Mouse (Mus musculus) MEL (cell line): ENCODE data around the gene Gapdh. TPM values are rescaled to one million over a fixed set of nuclear protein-coding genes. Genes with fewer than 3 reads are reported as not detected.

ENCODE experiments used
- DNase-seq: peaks from one replicate; pipeline ENCODE4 v3.0.0; 2011; ENCODE audit warnings: low read depth, low spot score
- H3K27ac ChIP-seq: 2 replicates; pipeline ENCODE4 v1.5.1; 2012; ENCODE audit warnings: low read depth, mild to moderate bottlenecking, control low read depth, low read length, moderate library complexity; ENCODE audit not compliant: control insufficient read depth
- H3K27me3 ChIP-seq, 2 experiments: fragments of 150-350 bp in 1 of 2; sonication (generic) in 1 of 2; 2 replicates each; pipeline ENCODE4 v1.6.1; 2012; ENCODE audit warnings: low read length in 2 of 2, mild to moderate bottlenecking in 2 of 2, improper control_type of control experiment in 1 of 2, moderate library complexity in 1 of 2; ENCODE audit not compliant: insufficient read depth in 2 of 2, control insufficient read depth in 1 of 2
- H3K36me3 ChIP-seq, 2 experiments: 2 replicates each; pipeline ENCODE4 v1.6.1; 2012 to 2014; ENCODE audit warnings: low read length in 2 of 2, improper control_type of control experiment in 1 of 2, inconsistent platforms in 1 of 2, mild to moderate bottlenecking in 1 of 2; ENCODE audit not compliant: insufficient read depth in 2 of 2, control insufficient read depth in 1 of 2
- H3K4me1 ChIP-seq, 2 experiments: fragments of 150-350 bp in 1 of 2; sonication (generic) in 1 of 2; 2 replicates each; pipeline ENCODE4 v1.6.1; 2012; ENCODE audit warnings: low read length in 2 of 2, improper control_type of control experiment in 1 of 2, mild to moderate bottlenecking in 1 of 2; ENCODE audit not compliant: insufficient read depth in 2 of 2, control insufficient read depth in 1 of 2
- H3K4me3 ChIP-seq, 2 experiments: fragments of 150-350 bp in 1 of 2; sonication (generic) in 1 of 2; 2 replicates each; pipeline ENCODE4 v1.5.1; 2012; ENCODE audit warnings: low read depth in 2 of 2, low read length in 2 of 2, mild to moderate bottlenecking in 2 of 2, moderate library complexity in 2 of 2, control low read depth in 1 of 2, improper control_type of control experiment in 1 of 2; ENCODE audit not compliant: control insufficient read depth in 1 of 2, insufficient read depth in 1 of 2
- H3K79me2 ChIP-seq: 2 replicates; pipeline ENCODE4 v1.6.1; 2012; ENCODE audit warnings: mild to moderate bottlenecking, low read length, moderate library complexity; ENCODE audit not compliant: control insufficient read depth, poor library complexity, insufficient read depth
- H3K9ac ChIP-seq: 2 replicates; pipeline ENCODE4 v1.6.1; 2012; ENCODE audit warnings: low read depth, mild to moderate bottlenecking, control low read depth, low read length, moderate library complexity; ENCODE audit not compliant: control insufficient read depth, poor library complexity, severe bottlenecking
- H3K9me3 ChIP-seq: fragments of 150-350 bp; sonication (generic); replicated peaks from 2 replicates; pipeline ENCODE4 v1.6.1; 2012; ENCODE audit warnings: mild to moderate bottlenecking, low read length, improper control_type of control experiment, moderate library complexity; ENCODE audit not compliant: insufficient read depth
- BHLHE40 ChIP-seq: IDR thresholded peaks from 2 replicates; pipeline ENCODE4 v1.6.1; 2012; ENCODE audit warnings: low read depth, mild to moderate bottlenecking, inconsistent platforms, low read length, improper control_type of control experiment, borderline replicate concordance
- CHD2 ChIP-seq: IDR thresholded peaks from 2 replicates; pipeline ENCODE4 v1.6.1; 2011; ENCODE audit warnings: low read length, improper control_type of control experiment
- CTCF ChIP-seq, 3 experiments: IDR thresholded peaks in 2 of 3; conservative IDR thresholded peaks in 1 of 3; 2 replicates each; pipeline ENCODE4 v1.5.1; 2011 to 2012; ENCODE audit warnings: low read length in 3 of 3, low read depth in 2 of 3, mild to moderate bottlenecking in 2 of 3, improper control_type of control experiment in 1 of 3, inconsistent platforms in 1 of 3, mixed read lengths in 1 of 3, moderate library complexity in 1 of 3; ENCODE audit not compliant: control insufficient read depth in 1 of 3, insufficient read depth in 1 of 3, poor library complexity in 1 of 3, severe bottlenecking in 1 of 3
- E2F4 ChIP-seq: IDR thresholded peaks from 2 replicates; pipeline ENCODE4 v1.6.1; 2011; ENCODE audit warnings: low read depth, low read length, improper control_type of control experiment, borderline replicate concordance
- ELF1 ChIP-seq: IDR thresholded peaks from 2 replicates; pipeline ENCODE4 v1.6.1; 2014; ENCODE audit warnings: low read depth, mild to moderate bottlenecking, inconsistent platforms, low read length, improper control_type of control experiment, moderate library complexity
- GABPA ChIP-seq: IDR thresholded peaks from 2 replicates; pipeline ENCODE4 v1.6.1; 2012; ENCODE audit warnings: low read depth, mild to moderate bottlenecking, inconsistent platforms, low read length, improper control_type of control experiment, moderate library complexity
- GATA1 ChIP-seq: IDR thresholded peaks from 2 replicates; pipeline ENCODE4 v1.6.1; 2011; ENCODE audit warnings: low read depth, low read length, improper control_type of control experiment
- JUND ChIP-seq: IDR thresholded peaks from 2 replicates; pipeline ENCODE4 v1.6.1; 2011; ENCODE audit warnings: low read depth, mild to moderate bottlenecking, improper control_type of control experiment, low read length
- KAT2A ChIP-seq: conservative IDR thresholded peaks from 2 replicates; pipeline ENCODE4 v1.6.1; 2012; ENCODE audit warnings: low read depth, low read length, improper control_type of control experiment, inconsistent platforms
- MAFK ChIP-seq: IDR thresholded peaks from 2 replicates; pipeline ENCODE4 v1.6.1; 2011; ENCODE audit warnings: low read depth, mild to moderate bottlenecking, low read length, improper control_type of control experiment, borderline replicate concordance
- MAX ChIP-seq: IDR thresholded peaks from 2 replicates; pipeline ENCODE4 v1.6.1; 2011; ENCODE audit warnings: low read length, improper control_type of control experiment
- MEF2A ChIP-seq: IDR thresholded peaks from 2 replicates; pipeline ENCODE4 v1.6.1; 2014; ENCODE audit warnings: low read depth, mild to moderate bottlenecking, inconsistent platforms, low read length, improper control_type of control experiment; ENCODE audit not compliant: poor library complexity, insufficient replicate concordance, severe bottlenecking; ENCODE audit errors: extremely low read depth
- MXI1 ChIP-seq: IDR thresholded peaks from 2 replicates; pipeline ENCODE4 v1.6.1; 2011; ENCODE audit warnings: mild to moderate bottlenecking, low read depth, low read length, improper control_type of control experiment
- MYC ChIP-seq: IDR thresholded peaks from 2 replicates; pipeline ENCODE4 v1.6.1; 2011; ENCODE audit warnings: low read depth, mild to moderate bottlenecking, low read length, improper control_type of control experiment, moderate library complexity
- NRF1 ChIP-seq: IDR thresholded peaks from 2 replicates; pipeline ENCODE4 v1.6.1; 2014; ENCODE audit warnings: low read depth, mild to moderate bottlenecking, inconsistent platforms, low read length, improper control_type of control experiment, moderate library complexity; ENCODE audit not compliant: poor library complexity, insufficient read depth, severe bottlenecking
- POLR2AphosphoS2 ChIP-seq: IDR thresholded peaks from 2 replicates; pipeline ENCODE4 v1.6.1; 2011; ENCODE audit warnings: low read length, improper control_type of control experiment
- RAD21 ChIP-seq: IDR thresholded peaks from 2 replicates; pipeline ENCODE4 v1.6.1; 2011; ENCODE audit warnings: mild to moderate bottlenecking, low read depth, low read length, improper control_type of control experiment
- RCOR1 ChIP-seq: IDR thresholded peaks from 2 replicates; pipeline ENCODE4 v1.6.1; 2012; ENCODE audit warnings: low read depth, mild to moderate bottlenecking, inconsistent platforms, low read length, improper control_type of control experiment
- SMC3 ChIP-seq: IDR thresholded peaks from 2 replicates; pipeline ENCODE4 v1.6.1; 2011; ENCODE audit warnings: low read depth, low read length, improper control_type of control experiment
- TAL1 ChIP-seq: IDR thresholded peaks from 2 replicates; pipeline ENCODE4 v1.6.1; 2012; ENCODE audit warnings: mild to moderate bottlenecking, inconsistent platforms, low read length, moderate library complexity, mixed read lengths
- TBP ChIP-seq: IDR thresholded peaks from 2 replicates; pipeline ENCODE4 v1.8.0; 2011; ENCODE audit warnings: low read depth, low read length, improper control_type of control experiment
- TCF12 ChIP-seq: IDR thresholded peaks from 2 replicates; pipeline ENCODE4 v1.6.1; 2014; ENCODE audit warnings: low read depth, mild to moderate bottlenecking, inconsistent platforms, low read length, improper control_type of control experiment, moderate library complexity
- UBTF ChIP-seq: IDR thresholded peaks from 2 replicates; pipeline ENCODE4 v1.6.1; 2012; ENCODE audit warnings: low read depth, mild to moderate bottlenecking, inconsistent platforms, low read length, improper control_type of control experiment, moderate library complexity, borderline replicate concordance; ENCODE audit not compliant: insufficient read depth
- USF1 ChIP-seq: IDR thresholded peaks from 2 replicates; pipeline ENCODE4 v1.6.1; 2014; ENCODE audit warnings: low read depth, mild to moderate bottlenecking, inconsistent platforms, low read length, improper control_type of control experiment, moderate library complexity
- ZC3H11A ChIP-seq: IDR thresholded peaks from 2 replicates; pipeline ENCODE4 v1.6.1; 2012; ENCODE audit warnings: low read depth, mild to moderate bottlenecking, inconsistent platforms, low read length, improper control_type of control experiment
- ZNF384 ChIP-seq: IDR thresholded peaks from 2 replicates; pipeline ENCODE4 v1.6.1; 2012; ENCODE audit warnings: low read depth, mild to moderate bottlenecking, inconsistent platforms, low read length, improper control_type of control experiment
- polyA plus RNA-seq, 2 experiments: library from polyadenylated mRNA; stranded (reverse) in 1 of 2; unstranded in 1 of 2; fragments of >175 nt in 1 of 2; fragments of >200 nt in 1 of 2; gene quantifications; 2 replicates each; pipeline versions ENCODE4 v1.2.1 to v1.2.4; 2012; ENCODE audit warnings: low replicate concordance in 2 of 2, low read depth in 1 of 2; ENCODE audit not compliant: insufficient read length in 2 of 2, insufficient read depth in 1 of 2, missing spikeins in 1 of 2
- total RNA-seq: library from RNA; depleted of rRNA; stranded (reverse); fragments of 300-350 nt; gene quantifications from 2 replicates; pipeline ENCODE4 v1.2.3, GENCODE M21; 2012

Gapdh gene
- total and polyA plus RNA-seq, 3 experiments, result 723 to 1,834 TPM; not detected in 1

DNA sequence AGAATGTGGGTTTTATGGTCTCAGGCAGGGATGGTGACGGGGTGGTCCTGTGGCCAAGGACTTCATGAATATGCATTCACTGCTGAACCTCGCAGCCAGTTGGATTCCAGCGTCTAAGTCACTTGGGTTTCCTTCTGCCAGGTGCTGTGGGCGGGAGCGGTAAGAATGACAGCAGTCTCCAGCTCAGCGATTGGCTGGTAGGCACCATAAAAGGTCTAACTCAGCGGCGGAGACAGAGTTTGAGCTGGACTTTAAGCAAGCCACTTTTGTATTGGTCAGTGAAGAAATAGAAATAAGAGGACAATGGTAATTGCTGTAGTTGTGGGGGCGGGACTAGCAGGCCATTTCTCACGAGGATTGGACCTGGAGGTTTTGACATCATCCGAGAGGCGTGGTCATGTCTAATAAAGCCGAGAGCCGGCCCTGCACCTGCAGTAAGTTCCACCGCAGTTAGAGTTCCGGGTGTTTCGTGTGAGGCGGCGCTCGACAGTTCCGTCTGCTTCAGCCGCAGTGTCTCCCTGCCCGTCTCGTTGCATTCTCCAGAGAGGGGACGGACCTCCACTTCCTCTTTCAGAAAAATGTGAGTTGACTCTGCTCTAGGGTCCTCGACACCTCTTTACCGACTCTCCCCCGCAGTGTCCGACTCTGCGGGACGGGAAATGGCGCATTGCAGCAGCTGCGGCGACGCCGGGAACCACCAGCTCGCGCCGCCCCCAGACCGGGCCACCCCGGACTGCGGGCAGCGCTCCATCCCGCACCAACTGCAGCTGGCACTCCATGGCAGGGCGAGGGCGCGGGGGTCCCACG is 49.1 kb upstream of the Gapdh start, which contains the start of gene Vamp1 (continued):
- TF ChIP-seq GABPA (no peak), ZC3H11A (no peak), TBP (peak; percentile 98), CTCF (IDR thresholded peaks at IDR 0.05 in 2 of 3, conservative IDR thresholded peaks at IDR 0.05 in 1 of 3; ENCODE audit: control insufficient read depth in 1 of 3, insufficient read depth in 1 of 3, low read depth in 2 of 3, low read length in 3 of 3, poor library complexity in 1 of 3, severe bottlenecking in 1 of 3) (no peak)

GRCm38 (mm10) chr6:125213715-125214114 is 47.4 kb upstream of the Gapdh start:
- Histone ChIP-seq H3K9me3 (no peaks in the 10 kb centered on the region), H3K27ac (no peak overlapping the region), H3K9ac (no peak overlapping the region), H3K27me3 (peaks cover 2 to 6% of the 10 kb centered on the region in 2 experiments; a peak in 1 of 4 replicates), H3K4me3 (no peak overlapping the region), H3K79me2 (no peaks in the 10 kb centered on the region; the same call in 1 of the 2 replicates), H3K36me3 (peaks cover 0 to 13% of the 10 kb centered on the region in 2 experiments; a peak in 2 of 4 replicates), H3K4me1 (peaks cover 6 to 17% of the 10 kb centered on the region in 2 experiments)
- no peak for DNase-seq
- TF ChIP-seq MEF2A, result no peak
- TF ChIP-seq JUND, result no peak
- TF ChIP-seq NRF1, result no peak
- no peak for TF ChIP-seq ELF1
- no peak for TF ChIP-seq E2F4
- no peak for TF ChIP-seq TBP
- no peak for TF ChIP-seq MAX
- TF ChIP-seq POLR2AphosphoS2, result no peak
- TF ChIP-seq TCF12, result no peak
- TF ChIP-seq TAL1, result no peak
- TF ChIP-seq BHLHE40, result no peak

DNA sequence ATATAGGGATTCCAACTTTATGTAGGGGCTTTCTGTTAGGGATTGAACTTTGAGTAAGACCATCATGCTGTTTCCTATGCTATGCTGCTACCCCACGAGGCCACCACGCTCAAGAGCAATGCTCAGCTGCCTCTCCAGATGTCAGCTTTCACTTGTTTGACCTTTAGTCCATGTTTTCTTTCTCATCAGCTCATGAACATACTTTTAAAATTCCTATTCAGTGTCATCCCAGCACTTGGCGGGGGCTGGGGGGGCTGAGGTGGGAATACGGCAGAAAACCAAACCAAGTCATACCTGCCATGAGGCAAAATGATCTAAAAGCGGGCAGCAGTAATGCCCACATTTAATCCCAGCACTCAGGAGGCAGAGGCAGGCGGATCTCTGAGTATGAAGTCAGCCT is 46.9 kb upstream of the Gapdh start:
- Histone ChIP-seq H3K4me3 (no peak overlapping the region), H3K9ac (no peak overlapping the region), H3K79me2 (no peaks in the 10 kb centered on the region; the same call in 1 of the 2 replicates), H3K4me1 (peaks cover 6 to 12% of the 10 kb centered on the region in 2 experiments), H3K9me3 (no peaks in the 10 kb centered on the region), H3K36me3 (peaks cover 0 to 9% of the 10 kb centered on the region in 2 experiments; a peak in 1 of 4 replicates), H3K27me3 (peaks cover 2 to 6% of the 10 kb centered on the region in 2 experiments; a peak in 1 of 4 replicates), H3K27ac (no peak overlapping the region)
- TF ChIP-seq RAD21 (no peak), ZNF384 (no peak), UBTF (no peak), USF1 (no peak), TAL1 (no peak), KAT2A (no peak), MYC (no peak), GATA1 (no peak), TBP (no peak), RCOR1 (no peak), MAFK (no peak), CTCF (IDR thresholded peaks at IDR 0.05 in 2 of 3, conservative IDR thresholded peaks at IDR 0.05 in 1 of 3; ENCODE audit: control insufficient read depth in 1 of 3, insufficient read depth in 1 of 3, low read depth in 2 of 3, low read length in 3 of 3, poor library complexity in 1 of 3, severe bottlenecking in 1 of 3) (no peak), SMC3 (no peak), MXI1 (no peak), NRF1 (no peak), MEF2A (no peak), CHD2 (no peak)
- DNase-seq, result no peak
